Mouse (Mus musculus): ENCODE data around the gene Setd7.

- TF ChIP-seq CTCF (IDR thresholded peaks at IDR 0.05; ENCODE audit: borderline replicate concordance, extremely low read depth, insufficient read depth, insufficient read length), result no peak
- no peak for TF ChIP-seq POLR2A (IDR thresholded peaks at IDR 0.05; ENCODE audit: borderline replicate concordance, extremely low read depth, insufficient read depth, insufficient read length, poor library complexity, severe bottlenecking)
Observed at GRCm38 (mm10) chr3:51554067-51554466, 6.6 kb downstream of the Setd7 start.
